Mouse (Mus musculus) heart, postnatal 0 days (tissue): Measurements from ENCODE around the gene Fam129b.

Experiments
- CTCF ChIP-seq: IDR thresholded peaks from 2 replicates; pipeline ENCODE4 v1.5.1; 2016; ENCODE audit warnings: antibody characterized with exemption, control low read depth, low read depth
- EP300 ChIP-seq: IDR thresholded peaks from 2 replicates; pipeline ENCODE4 v1.6.1; 2016; ENCODE audit warnings: antibody characterized with exemption, low read depth

- TF ChIP-seq CTCF (no peak), EP300 (no peak)
Measured at GRCm38 (mm10) chr2:32882283-32883043, 6.5 kb downstream of the Fam129b start.
